Mouse (Mus musculus) brain, embryonic 14.5 days (tissue): ENCODE measurements around the gene Slco1c1. TPM values are rescaled to one million over a fixed set of nuclear protein-coding genes. Genes with fewer than 3 reads are reported as not detected.

Source experiments
- DNase-seq: peaks from one replicate; pipeline ENCODE4 v3.0.0-alpha.2; 2011; ENCODE audit warnings: low read depth
- CTCF ChIP-seq: fragments of 200-500 bp; IDR thresholded peaks from 2 replicates; pipeline ENCODE4 v1.5.1; 2012; ENCODE audit warnings: inconsistent platforms, mild to moderate bottlenecking, moderate library complexity, borderline replicate concordance; ENCODE audit not compliant: insufficient read depth, insufficient read length; ENCODE audit errors: extremely low read depth
- POLR2A ChIP-seq: fragments of 200-500 bp; IDR thresholded peaks from 2 replicates; pipeline ENCODE4 v1.6.1; 2012; ENCODE audit warnings: mild to moderate bottlenecking, inconsistent platforms, borderline replicate concordance; ENCODE audit not compliant: poor library complexity, insufficient read depth, insufficient read length, severe bottlenecking; ENCODE audit errors: extremely low read depth
- polyA plus RNA-seq: library from polyadenylated mRNA; depleted of rRNA; stranded (reverse); fragments of >200 nt; gene quantifications from 2 replicates; pipeline ENCODE4 v1.2.3, GENCODE M21; 2012; rRNA removed

Gene Slco1c1
- polyA plus RNA-seq, result 9.2 and 11.8 TPM in 2 replicates

DNA sequence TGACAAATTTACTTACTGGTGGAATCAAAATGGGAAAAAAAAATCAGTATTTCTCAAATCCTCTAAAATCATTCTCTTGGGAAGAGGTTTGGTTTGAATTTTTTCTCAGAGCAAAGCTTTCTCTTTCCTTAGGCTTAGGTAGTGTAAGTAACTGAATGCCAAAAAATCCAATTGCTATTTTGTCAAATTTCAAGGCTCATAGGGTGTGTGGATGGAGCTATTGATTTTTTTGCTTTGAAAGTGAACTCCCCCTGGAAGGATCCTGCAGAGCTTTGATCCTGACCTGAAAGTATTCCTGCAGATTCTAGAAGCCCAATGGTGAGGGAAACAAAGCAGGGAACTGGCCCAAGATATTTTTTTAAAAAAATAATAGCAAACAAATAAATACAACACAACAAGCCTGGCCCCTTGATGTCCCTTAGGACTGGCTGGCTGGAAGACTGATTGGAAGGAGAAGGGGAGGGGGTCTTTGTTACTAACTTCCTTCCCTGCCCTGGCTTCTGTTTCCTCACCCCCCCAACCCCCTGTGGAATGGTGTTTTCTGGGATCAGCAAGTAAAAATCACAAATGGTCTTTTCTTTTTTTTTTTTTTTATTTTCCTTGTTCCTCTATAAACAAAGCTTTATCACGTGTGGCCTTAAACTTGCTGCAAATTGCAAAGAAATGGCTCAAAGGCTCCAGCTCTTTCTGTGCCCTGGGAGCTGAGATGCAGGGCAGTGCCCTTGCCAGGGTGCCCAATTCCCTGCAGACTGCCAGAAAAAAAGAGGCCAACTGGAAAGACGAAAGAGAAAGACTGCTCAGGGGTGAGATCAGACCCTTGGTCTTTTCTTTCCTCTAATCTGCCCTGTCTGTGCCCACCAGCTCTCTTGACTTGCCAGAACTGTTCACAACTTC lies at the start of gene Slco1c1:
Slco1c1 (plus strand) TSS at position 622 of the 894 bp plus-strand sequence.
- DNase-seq, result peak; percentile 48
- TF ChIP-seq POLR2A, result no peak
- TF ChIP-seq CTCF, result no peak

DNA sequence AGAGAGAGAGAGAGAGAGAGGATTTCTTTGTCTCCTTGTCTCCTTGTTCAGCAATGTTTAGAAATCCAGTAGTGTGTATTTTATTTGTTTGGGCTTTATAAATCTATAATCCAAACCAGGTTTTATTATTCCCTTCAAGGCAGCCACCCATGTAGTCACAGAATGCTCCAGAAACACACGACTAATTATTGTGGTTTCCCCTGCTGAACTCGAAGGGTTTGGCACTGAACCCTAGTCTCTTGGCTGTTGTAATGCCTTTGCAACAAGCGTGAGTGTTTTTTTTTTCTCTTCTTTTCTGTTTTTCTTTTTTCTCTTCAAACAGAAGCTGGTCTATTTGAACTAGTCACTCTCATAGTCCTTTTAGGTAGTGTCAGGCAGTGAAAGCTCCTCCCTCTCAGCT lies 49.5 kb upstream of the Slco1c1 start:
- DNase-seq, result peak; percentile 78

DNA sequence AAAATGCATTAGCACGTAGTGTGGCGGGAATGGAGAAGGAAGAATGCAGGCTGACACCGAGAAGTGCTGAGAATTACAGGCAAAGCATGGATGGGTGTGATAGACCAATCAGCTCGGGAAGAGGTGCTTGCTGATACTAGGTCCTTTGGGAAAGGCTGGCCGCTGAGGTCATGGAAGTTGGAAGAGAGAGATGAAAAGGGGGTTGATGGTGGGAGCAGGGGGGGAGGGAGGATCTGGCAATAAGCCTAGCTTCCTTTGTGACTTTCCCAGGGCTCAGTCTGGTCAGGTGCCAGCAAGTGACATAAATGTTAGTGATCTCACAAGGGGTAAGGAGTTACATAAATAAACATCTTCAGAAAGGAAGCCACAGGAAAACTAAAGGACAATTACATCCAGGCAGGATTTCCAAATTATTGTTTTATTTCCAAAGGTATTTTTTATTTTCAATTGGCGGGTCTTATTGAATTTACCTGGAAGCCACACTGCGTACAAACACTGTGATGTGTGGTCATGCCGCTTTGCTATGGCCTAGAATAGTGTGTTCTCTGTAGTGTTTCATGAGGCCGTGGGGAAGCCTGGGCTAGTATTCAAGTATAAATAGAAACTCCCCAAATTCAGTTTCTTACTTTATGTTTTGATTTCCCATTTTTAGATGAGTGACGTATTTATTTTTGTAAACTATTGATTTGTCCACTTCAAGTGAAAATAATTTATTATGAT lies 38.7 kb upstream of the Slco1c1 start:
- DNase-seq, result peak; percentile 93
- TF ChIP-seq CTCF, result no peak
- no peak for TF ChIP-seq POLR2A

More for the DNA sequence above, 49.5 kb upstream of the Slco1c1 start:
- TF ChIP-seq POLR2A (no peak), CTCF (no peak)

DNA sequence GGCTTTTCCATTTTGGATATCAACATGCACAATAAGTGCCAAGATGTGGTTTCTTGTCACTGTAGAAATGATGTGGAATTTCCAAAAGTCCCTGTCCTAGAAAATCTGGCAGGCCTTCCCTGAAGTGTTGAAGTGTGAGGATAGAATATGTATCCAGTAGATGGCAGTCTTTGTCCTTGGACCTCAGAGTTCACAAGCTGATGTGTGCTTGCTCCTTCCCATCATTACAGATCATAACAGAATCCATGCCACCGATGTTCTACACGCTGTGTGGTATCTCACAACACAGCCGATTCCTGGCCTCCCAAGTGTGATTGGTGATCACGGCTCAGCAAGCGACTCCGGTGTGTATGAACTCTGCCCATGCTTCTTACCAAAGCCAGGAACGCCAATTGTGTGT lies 36.9 kb upstream of the Slco1c1 start:
- TF ChIP-seq CTCF (peak; percentile 61; the same call in 1 of the 2 replicates), POLR2A (no peak)
- peak; percentile 85 for DNase-seq

DNA sequence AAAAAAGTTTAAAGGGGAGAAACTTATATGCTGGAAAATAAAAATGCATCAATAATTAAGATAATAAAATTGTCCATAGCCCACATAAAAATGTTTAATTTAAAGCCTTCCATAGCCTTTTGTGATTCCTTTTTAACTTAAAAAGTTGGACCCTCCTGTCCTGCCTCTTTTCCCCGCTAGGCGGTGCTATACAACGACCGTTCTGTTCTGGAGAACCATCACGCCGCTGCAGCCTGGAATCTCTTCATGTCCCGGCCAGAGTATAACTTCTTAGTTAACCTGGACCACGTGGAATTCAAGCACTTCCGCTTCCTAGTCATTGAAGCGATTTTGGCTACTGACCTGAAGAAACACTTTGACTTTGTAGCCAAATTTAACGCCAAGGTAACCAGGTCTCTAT lies 35.5 kb upstream of the Slco1c1 start:
- peak; percentile 76 for DNase-seq
- TF ChIP-seq CTCF (peak; percentile 76), POLR2A (no peak)

DNA sequence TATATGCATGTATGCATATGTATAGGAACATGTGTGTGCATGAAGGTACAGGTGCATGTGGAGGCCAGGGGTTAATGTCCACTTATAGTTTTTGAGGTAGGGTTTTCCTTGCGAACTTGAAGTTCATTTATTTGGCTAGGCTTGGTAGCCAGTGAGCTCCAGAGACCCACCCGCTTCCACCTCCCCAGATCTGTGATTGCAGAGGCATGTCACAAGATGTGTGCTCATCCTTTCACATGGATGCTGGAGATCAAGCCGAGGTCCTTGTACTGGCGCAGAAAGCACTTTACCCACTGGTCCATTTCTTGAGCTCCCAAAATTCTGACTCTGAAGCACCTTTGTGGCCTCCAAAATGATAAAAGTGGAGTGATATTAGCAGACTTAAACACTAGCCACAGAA lies 29.3 kb upstream of the Slco1c1 start:
- TF ChIP-seq CTCF (no peak), POLR2A (no peak)
- peak; percentile 14 for DNase-seq

DNA sequence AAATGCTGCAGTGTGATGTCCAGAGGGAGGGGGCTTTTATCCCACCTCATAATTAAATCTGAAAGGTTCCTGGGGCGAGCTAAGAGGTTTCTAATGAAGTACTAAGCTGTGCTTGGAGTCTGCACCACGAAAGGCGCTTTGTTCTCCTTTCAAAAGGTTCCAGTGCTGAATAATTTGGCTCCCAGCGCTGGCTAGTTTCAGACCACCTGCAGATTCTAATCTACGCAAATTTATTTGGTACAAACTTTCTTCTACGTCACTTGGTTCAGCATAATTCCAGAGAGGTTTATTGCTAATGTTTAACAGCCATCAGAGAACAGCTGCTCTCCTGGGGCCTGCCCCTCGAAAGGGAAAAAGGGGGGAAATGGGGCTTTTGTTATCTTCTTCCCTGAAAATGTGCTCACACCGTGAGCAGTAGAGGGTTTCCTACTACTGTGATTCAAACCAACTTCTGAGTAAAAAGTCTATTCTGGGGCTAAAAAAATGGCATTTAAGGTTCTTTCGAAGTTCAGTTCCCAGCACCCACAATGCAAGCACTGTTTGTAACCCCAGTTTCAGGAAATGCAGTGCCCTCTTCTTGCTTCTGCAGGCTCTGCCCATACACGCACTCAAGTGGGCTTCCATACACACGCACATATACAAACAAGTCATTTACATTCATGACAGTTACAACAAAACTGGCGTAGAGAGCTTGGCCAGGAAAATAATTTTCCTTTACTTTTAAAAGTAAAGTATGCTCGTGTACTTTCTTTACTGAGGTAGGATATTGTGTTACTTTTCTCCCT lies 28.3 kb upstream of the Slco1c1 start:
- peak; percentile 97 for DNase-seq
- TF ChIP-seq CTCF, result no peak
- TF ChIP-seq POLR2A, result no peak

DNA sequence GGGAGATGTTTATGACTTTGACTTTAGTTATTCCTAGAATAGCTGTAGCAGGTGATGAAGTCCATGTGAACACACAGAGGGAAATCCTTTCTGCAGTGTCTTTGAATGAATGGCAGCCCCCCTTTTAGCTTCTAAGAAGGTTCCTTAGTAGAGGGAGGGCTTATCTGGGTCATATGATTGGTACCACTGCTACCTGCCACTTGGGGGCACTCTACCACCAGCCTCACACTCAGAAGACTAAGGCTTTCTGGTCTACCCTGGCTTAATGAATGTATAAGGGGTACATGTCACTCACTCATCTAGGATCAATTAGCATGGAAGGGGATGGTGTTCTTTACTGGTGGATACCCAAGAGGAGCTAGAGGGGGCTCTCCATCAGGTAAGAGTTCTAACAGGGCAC lies 24.7 kb upstream of the Slco1c1 start:
- TF ChIP-seq CTCF (peak; percentile 8; the same call in 1 of the 2 replicates), POLR2A (no peak)
- peak; percentile 17 for DNase-seq

DNA sequence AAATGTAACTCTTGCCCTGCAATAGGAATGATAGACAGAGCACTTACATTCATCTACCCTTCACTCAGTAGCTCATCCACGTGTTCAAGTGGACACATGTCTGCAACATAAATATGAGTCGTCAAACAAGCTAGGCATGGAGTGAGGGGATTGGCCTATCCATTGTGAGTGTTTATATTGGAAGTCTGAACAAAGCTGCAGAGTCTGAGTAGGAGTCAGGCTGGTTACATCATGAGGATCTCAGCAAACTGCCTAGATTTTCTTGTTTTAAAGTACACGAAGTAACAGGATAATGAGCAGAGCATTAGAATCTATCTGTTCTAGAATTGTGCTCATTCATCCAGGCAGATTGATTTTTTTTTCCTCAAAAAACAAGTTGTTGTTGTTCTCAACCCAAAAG lies 23.0 kb upstream of the Slco1c1 start:
- TF ChIP-seq POLR2A, result no peak
- TF ChIP-seq CTCF, result no peak

DNA sequence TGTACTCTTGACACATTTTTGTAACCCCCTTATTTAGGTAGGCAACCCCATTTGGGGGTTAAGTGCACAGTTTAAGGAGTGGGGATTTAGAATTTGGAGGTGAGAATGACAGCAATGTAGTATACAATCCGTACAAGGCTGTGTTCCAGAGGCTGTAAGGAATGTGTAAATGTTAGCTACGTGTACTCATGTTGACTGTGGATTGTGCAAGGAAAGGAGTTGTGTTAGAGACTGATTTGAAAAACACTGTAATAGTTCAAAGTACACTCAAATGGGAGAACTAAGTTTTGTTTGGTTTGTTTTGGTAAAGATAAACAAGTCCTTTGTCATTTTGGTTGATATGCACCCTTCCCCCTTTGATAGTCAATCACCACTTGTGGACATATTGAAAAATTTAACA lies 1.6 kb upstream of the Slco1c1 start:
- no peak for TF ChIP-seq POLR2A
- TF ChIP-seq CTCF, result no peak
- no peak for DNase-seq

More for the DNA sequence above, 23.0 kb upstream of the Slco1c1 start:
- peak; percentile 7 for DNase-seq

DNA sequence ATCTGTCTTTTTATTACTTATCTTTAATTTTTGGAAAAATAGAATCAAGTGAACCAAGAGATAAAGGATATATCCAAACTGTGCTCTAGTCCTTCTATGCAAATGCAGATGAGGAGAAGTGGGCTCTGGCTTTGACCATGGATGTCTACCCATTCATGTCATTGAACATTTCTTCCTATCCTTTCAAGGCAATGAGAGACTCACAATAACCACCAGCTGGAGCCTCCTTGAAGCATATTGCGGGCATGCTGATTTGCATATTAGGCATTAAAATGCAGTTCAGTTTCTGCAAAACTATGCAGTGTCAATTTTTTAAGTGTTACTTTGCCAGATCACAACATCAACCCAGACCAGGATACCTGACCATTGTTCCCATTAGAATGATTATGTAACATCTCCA lies 1.6 kb downstream of the Slco1c1 start:
- TF ChIP-seq CTCF (no peak), POLR2A (no peak)
- peak; percentile 70 for DNase-seq

DNA sequence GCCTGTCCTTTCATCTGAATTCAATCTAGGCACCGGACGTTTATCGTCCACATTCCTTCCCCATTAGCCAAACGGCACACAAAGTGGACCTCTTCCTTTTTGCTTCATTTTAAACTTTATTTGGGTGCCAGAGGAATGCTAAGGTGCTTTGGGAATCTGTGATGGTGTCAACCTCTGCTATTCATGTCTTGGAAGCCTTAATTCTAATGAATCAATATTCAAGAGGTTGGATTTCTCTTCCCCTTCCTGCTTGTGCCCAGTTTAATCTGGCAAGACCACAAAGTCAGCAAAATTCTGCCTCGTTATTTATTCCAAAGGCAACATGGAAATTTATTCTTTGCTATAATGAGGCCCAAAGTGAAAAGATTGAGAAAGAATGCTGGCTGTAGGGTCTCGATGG lies 6.7 kb downstream of the Slco1c1 start:
- TF ChIP-seq CTCF (no peak), POLR2A (no peak)
- peak; percentile 46 for DNase-seq
